Mouse (Mus musculus) neutrophil, adult 83 days (primary cell): ENCODE data around the gene Naa80. TPM values are rescaled to one million over a fixed set of nuclear protein-coding genes. Genes with fewer than 3 reads are reported as not detected.

ENCODE experiments used
- total RNA-seq, 2 experiments: library from RNA; stranded (reverse); gene quantifications; one replicate each; pipeline ENCODE4 v1.2.4; 2023

Naa80 gene
- total RNA-seq, result 10 to 100 TPM in 1 of 2 experiments, 1 to 10 TPM in 1; 9.2 to 10.3 TPM

DNA sequence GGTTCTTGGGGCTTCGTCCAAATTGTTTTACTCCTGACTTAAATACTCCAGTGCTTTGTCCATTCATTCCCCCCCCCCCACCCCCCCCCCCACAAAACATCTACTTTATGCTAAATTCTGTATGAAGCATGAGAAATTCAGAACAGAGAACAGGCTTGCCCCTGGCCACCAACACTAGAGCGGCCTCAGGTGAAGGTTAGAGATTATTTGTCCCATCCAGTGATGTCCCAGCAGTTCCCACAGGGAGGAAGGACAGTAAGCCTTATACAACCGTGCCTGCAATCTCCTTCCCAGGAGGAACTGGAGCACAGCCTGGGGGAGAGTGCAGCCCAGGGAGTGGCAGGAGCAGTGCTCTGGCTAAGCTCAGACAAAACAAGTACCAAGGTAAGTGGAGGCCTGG lies at the start of gene Naa80:
Gene Naa80, plus strand, starts transcription at position 301 of the 400 bp plus-strand sequence.

DNA sequence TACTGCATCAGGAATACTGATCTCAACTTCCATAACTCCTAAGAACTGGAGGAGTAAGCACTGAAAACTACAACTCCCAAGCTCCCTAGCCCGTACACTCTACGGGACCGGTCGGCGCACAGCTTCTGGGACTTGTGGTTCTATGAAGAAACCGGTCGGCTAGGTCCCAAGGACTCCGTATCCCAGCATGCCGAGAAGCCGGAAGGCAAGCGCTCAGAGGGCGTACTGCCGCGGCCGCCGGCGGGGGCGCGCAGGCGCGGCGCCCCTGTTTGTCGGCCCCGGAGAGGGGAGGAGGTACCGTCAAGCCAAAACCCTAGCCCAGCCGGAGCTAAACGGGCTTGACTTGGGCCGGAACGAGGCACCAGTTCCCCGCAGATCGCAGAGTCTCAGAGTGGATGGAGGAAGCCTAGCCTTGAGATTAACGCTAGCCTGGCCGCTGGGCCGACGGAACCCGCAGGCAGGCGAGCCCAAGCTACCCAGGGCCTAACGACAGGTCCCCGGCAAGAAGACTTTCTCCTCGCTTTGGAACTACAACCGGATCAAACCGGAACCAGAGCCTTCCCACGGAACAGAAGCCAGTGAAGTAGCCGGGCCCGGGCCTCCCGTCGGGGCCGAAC lies 44.8 kb upstream of the Naa80 start, which contains the start of gene Tmem115:
Gene Tmem115, plus strand, starts transcription at position 155 of the 617 bp plus-strand sequence.

DNA sequence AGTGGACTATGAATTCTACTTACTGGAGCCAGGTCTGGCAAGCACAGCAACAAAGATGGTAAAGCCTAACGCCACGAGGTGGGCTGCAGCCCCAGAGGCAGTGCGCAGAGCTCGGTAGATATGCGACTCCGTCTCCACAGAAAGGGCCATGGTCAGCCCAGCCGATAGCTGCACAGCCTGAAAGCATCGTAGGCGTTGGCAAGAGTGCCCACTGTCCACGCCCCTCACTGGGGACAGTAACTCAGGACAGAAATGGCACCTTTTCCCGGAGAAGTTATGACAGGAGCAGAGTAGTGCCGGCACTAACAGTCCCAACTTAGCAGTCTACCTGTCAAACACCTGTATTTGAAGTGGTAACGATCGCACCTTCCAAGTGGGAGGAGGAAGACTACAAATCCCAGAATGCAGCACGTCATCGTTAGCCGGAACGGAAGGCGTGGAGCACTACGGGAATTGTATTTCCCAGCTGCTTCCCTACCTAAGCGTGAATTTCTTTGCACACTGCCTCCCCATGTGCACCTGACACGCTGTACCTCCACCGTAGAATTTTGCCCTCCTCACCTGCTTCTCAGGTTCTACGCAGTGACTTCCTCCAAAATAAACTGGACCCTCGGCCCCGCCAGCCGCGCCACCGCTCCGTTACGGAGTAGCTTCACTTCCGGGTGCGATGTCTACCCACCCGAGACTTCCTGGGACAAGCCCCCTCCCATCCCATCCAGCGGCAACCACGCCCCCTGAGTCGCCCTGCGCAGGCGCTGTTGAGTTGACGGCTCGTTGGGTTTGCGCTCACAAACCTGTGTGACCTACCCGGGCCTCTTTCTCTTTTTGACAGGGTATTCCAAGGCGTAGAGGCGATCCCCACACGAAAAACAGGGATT lies 37.0 kb upstream of the Naa80 start, which contains the start of the genes Cyb561d2 and Nprl2:
Gene Cyb561d2, minus strand, starts transcription at position 720 of the 878 bp plus-strand sequence.
Gene Nprl2, plus strand, starts transcription at position 753 of the 878 bp plus-strand sequence.

DNA sequence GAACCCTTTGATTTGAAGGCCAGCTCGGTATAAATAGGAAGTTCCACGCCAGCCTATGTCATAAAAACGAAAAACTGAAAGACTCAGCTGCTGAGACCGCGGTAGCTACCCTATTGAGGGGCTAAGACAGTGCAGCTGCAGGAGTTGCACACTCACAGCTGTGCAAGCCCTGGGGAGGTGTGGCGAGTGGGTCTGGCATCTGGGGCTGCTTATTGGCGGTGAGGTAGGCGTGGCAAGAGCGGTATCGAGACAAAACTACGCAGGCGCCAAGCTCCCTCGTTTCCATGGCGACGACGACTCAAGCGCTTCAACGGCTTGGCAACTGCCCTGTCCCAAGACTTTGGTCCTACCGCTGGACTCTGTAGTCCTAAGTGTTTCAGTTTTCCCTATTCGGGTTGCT lies 31.7 kb upstream of the Naa80 start, which contains the start of gene Zmynd10:
Gene Zmynd10, plus strand, starts transcription at position 273 of the 400 bp plus-strand sequence.

DNA sequence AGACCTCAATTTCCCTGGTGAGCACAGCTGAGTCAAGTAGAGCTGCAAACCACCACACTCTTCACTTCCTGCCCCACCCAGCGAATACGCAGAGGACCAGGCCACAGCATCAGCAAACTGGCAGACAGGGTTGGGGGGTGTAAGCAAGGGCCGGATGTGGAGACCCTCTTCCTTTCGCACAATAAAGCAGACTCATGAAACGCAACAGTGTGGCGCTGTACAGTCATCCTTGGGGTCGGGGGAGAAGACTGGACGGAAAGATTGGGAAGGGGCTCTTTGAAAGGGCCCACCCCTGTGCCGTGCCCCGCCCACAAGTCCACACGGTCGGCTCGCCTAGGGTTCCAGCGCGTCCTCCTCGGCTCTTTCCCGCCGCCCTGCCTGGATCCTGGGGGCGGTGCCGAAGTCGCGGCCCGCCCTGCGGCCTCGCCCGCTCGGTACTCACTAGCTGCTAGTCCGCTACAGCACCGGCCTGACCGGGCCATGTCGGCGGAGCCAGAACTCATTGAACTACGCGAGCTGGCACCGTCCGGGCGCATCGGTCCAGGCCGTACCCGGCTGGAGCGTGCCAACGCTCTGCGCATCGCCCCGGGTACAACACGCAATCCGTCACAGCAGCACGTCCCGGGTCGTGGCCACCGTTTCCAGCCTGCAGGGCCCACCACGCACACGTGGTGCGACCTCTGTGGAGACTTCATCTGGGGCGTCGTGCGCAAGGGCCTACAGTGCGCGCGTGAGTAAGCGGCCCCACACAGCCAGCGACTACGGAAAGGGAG lies 27.4 kb upstream of the Naa80 start, which contains the start of gene Rassf1:
Gene Rassf1, plus strand, starts transcription at position 439 of the 773 bp plus-strand sequence.

DNA sequence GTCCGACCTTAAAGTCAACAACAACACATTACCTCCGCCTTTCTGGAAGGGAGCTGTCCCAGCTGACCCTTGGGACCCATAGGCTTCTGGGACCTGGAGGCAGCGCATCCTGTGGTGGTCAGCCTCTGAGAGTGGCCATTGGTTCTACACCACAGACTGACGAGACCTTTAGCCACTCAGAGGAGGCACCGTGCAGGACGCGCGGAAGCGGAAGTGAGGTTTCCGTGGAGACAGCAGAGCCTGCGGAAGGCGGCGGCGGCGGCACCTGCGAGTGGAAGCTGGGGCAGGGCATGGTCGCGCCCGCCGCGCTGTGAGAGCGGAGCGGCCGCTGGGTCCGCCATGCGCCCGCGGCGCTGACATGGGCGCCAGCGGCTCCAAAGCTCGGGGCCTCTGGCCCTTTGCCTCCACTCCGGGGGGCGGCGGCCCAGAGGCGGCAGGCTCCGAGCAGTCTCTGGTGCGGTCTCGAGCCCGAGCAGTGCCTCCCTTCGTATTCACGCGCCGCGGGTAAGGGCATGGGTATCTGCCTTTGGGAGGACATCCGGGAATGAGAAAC lies 15.6 kb upstream of the Naa80 start, which contains the start of gene Tusc2:
Gene Tusc2, plus strand, starts transcription at position 227 of the 553 bp plus-strand sequence.

DNA sequence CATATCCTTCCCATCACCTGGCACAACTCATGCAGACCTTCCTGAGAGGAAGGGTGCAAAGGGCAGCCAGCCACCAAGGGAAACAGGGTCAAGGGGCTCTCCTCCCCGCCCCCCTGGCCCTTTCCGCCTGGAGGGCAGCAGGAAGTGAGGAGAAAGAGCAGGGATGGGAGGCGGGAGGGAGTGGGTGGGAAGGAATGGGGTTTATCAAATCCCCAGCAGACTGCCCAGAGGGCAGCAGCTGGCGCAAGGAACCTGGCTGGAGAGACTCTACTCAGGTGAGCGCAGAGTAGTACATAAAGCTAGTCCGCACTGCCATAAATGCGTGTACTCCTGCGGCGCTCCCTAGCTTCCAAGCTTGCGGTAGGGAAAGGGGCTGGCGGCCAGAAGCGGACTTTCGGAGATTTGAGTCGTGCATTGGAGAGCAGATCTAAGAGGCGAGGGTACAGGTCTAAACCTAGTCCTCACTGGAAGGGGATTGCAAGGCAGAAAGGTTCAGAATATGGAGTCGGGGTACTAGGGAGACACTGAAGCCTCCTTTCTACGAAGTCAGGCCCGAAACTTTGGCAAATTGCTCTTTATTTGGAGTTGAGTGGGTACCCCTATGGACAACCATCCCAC lies 10.9 kb upstream of the Naa80 start, which contains the start of gene Hyal2:
Gene Hyal2, plus strand, starts transcription at position 244 of the 618 bp plus-strand sequence.

DNA sequence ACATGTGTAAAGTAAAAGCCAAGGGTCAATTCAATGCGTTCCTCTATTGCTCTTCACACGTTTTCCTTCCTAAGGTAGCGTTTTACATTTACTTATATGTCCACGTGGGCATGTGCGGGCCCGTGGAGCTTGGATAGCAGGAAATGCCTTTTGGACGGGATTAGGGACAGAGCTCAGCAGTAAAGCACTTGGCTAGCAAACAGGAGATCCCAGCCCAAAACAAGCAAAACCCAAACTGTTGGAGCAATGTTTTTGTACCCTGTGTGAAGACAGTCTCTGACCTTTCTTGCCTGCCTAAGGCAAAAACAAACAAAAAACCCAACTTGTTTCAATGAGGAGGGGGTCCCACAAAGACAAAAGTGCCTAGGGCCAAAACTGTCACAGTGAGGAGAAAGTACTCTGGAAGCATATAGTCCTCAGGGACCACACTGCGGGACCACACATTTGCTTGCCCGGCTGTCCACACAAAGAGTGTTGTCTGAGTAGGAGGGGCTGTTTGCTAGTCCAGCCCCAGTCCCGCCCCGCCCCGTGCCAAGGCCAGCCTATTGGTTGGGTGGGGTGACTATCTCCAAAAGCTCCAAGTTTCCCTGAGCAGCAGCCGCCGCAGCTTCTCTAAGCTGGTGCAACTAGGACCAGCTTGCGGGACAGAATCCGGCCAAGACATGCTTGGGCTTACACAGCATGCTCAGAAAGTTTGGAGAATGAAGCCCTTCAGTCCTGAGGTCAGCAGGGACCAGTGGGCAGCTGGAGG lies 2.2 kb upstream of the Naa80 start, which contains the start of gene Hyal1:
Gene Hyal1, plus strand, starts transcription at position 571 of the 751 bp plus-strand sequence.

DNA sequence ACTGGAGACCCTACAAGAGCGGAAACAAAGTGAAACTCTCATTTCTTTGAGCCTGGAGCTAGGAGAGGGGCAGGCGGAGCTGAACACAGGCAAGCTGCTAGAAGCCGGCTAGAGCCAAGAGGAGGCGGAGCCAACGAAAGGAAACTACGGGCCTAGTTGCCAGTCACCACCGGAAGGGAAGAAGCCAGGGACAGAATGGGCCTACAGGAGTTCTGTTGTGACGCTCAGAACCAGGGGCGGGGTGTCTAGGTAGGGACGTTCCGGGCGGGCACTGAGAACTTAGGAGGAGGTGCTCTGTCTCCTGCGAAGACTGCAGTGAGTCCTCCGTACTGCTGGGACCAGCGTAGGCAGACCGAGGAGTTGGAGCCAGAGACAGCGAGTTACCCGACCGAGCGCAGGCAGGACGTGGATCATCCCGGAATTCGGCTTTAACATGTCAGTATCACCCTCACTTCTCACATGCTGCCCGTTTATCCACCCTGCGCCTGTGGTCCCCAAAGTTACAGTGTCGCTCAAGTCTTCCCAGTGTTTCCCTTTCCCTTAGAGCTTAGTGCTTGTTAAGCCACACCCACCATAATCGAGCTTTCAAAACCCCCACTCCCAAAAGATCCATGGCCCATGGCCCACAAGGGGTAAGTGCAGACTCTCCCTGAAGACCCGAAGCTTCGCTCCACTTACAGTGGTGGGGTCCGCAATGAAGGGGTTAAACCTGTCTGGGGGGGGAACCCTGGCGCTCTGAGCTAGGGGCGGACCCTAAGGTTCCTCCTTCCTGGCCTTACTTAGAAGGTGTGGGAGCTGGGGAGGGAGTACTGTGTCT lies 2.0 kb downstream of the Naa80 start, which contains the start of gene Hyal3:
Gene Hyal3, plus strand, starts transcription at position 318 of the 817 bp plus-strand sequence.

DNA sequence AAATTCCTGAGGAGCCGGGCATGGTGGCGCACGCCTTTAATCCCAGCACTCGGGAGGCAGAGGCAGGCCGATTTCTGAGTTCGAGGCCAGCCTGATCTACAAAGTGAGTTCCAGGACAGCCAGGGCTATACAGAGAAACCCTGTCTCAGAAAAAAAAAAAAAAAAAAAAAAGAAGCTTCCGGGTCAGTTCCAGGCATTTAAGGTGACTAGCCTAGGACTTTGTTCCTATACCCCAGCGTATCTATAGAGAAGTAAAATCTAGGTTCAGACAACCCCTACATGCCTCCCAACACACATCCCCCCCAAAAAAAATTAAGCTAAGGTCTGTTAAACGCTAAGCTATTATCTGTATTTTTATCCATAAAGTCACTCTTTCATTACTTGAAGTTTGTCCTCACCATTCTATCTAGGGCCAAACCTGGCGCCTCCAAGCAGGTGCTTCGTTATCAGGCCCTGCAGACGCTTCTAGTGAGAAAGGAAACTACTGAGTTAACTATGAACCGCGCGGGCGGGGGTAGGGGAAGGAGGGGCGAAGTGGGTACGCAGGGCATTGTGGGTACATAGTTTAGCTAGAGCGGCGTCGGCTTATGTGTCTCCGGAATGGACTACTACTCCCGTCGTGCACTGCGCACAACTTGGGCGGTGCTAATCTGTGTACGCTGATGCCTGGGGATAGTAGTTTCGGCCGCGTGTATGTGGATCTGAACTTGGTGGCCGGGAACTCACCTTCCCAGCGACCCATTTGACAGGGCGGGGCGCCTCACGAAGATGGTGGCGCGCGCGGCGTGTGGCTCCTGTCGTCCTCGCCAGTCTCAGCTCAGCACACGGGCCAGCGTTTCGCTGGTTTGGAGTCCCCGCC lies 8.5 kb downstream of the Naa80 start, which contains the start of gene Ifrd2:
Gene Ifrd2, plus strand, starts transcription at position 669 of the 859 bp plus-strand sequence.

DNA sequence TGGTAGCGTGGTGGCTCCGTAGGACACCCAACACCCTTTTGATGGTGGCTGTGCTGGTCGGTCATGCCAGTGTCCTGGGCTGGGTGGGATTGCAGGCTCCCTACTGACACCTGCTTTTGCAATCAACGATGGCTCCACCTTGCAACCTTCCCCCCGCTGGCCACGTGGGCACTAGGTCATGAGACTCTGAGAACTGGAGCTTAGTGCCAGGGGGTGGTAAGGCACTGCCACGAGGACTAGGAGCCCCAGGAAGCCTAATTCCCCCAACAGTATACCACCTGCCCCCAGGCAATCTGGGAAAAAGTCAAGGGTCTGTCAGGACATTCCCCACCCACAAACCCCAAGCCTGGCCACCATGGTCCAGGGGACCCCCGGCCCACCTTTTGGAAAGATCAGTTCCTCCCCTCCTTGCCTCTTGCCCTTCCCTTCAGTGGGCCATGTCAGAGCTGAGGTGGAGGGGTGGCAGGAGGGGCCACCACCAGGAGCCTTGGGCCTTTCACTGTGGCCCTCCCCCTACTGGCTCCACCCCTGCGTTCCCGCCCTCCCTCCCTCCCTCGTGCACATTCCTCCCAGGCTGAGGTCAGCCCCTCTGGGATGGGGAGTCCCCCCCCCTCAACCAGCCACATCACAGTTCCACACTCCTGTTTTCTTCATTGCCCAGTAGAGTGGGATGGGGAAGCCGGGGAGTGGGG lies 30.2 kb downstream of the Naa80 start, which contains the start of gene Sema3b:
Gene Sema3b, minus strand, starts transcription at position 489 of the 692 bp plus-strand sequence.

Other genes starting within 250 kb of the Naa80 start
- gene Hemk1, start 240.5 kb upstream of the Naa80 start, total RNA-seq, result 1 to 10 TPM; 6.0 to 7.2 TPM
- gene 6430571L13Rik, start 238.3 kb upstream of the Naa80 start, total RNA-seq, result under 1 TPM in 1 of 2 experiments, not detected in 1; 0.20 TPM
- gene Cacna2d2, start 179.3 kb upstream of the Naa80 start, total RNA-seq, result under 1 TPM; 0.20 to 0.22 TPM
- gene Tmem115, start 44.9 kb upstream of the Naa80 start, total RNA-seq, result 10 to 100 TPM; 14.3 to 17.0 TPM
- gene Cyb561d2, start 36.7 kb upstream of the Naa80 start, total RNA-seq, result 1 to 10 TPM; 5.9 to 7.1 TPM
- gene Nprl2, start 36.7 kb upstream of the Naa80 start, total RNA-seq, result 1 to 10 TPM; 9.0 to 9.8 TPM
- under 1 TPM in 1 of 2 experiments, not detected in 1; 0.44 TPM for gene Zmynd10, start 31.6 kb upstream of the Naa80 start, total RNA-seq
- gene Rassf1, start 27.3 kb upstream of the Naa80 start, total RNA-seq, result 10 to 100 TPM; 41.6 to 45.8 TPM
- 1 to 10 TPM; 9.0 to 9.8 TPM for gene Tusc2, start 15.6 kb upstream of the Naa80 start, total RNA-seq
- 1 to 10 TPM; 3.9 to 4.1 TPM for gene Hyal2, start 10.9 kb upstream of the Naa80 start, total RNA-seq
- 1 to 10 TPM; 1.1 to 1.6 TPM for gene Hyal1, start 2.0 kb upstream of the Naa80 start, total RNA-seq
- 1 to 10 TPM in 1 of 2 experiments, under 1 TPM in 1; 0.95 to 2.3 TPM for gene Hyal3, start 1.9 kb downstream of the Naa80 start, total RNA-seq
- 10 to 100 TPM; 29.3 to 35.9 TPM for gene Ifrd2, start 8.8 kb downstream of the Naa80 start, total RNA-seq
- 1 to 10 TPM in 1 of 2 experiments, under 1 TPM in 1; 0.13 to 1.2 TPM for gene Sema3b, start 30.3 kb downstream of the Naa80 start, total RNA-seq
- gene Gnai2, start 56.5 kb downstream of the Naa80 start, total RNA-seq, result 1,000 to 10,000 TPM; 1,138 to 1,140 TPM
- not detected for gene Slc38a3, start 90.6 kb downstream of the Naa80 start, total RNA-seq
- gene Gnat1, start 100.8 kb downstream of the Naa80 start, total RNA-seq, result not detected
- not detected for gene Sema3f, start 131.6 kb downstream of the Naa80 start, total RNA-seq
- 100 to 1,000 TPM; 182 to 203 TPM for gene Rbm5, start 192.1 kb downstream of the Naa80 start, total RNA-seq